Mouse (Mus musculus): Measurements from ENCODE around the gene Ldlrap1. TPM values are rescaled to one million over a fixed set of nuclear protein-coding genes. Genes with fewer than 3 reads are reported as not detected.

The Ldlrap1 gene
- polyA plus RNA-seq, 1 experiment: 45.9 TPM

DNA sequence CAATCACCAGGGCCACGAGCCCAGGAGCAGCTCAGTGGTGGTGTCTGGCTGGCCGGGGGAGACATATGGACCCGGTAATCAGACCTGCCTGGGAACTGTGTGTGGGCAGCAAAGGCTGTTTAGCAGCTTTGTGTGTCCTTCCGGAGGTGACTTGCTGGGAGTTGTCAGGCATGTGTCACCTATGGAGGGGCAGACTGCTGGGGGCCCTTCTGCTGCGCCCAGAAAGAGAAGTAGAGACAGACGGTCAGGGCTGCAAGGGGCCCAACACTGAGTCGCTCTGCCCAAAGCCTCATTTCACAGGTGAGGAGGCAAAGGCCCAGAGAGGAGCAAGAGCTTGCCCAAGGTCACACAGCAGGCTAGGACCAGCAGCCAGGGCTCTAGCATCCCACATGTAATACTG lies 2.1 kb upstream of the Ldlrap1 start:
- peaks cover 9% of the 10 kb centered on the region for H3K4me1 ChIP-seq (ENCODE audit: control insufficient read depth, insufficient read depth, low read length)
- 81% methylated on average over 7 of the region's 7 CpGs for WGBS

DNA sequence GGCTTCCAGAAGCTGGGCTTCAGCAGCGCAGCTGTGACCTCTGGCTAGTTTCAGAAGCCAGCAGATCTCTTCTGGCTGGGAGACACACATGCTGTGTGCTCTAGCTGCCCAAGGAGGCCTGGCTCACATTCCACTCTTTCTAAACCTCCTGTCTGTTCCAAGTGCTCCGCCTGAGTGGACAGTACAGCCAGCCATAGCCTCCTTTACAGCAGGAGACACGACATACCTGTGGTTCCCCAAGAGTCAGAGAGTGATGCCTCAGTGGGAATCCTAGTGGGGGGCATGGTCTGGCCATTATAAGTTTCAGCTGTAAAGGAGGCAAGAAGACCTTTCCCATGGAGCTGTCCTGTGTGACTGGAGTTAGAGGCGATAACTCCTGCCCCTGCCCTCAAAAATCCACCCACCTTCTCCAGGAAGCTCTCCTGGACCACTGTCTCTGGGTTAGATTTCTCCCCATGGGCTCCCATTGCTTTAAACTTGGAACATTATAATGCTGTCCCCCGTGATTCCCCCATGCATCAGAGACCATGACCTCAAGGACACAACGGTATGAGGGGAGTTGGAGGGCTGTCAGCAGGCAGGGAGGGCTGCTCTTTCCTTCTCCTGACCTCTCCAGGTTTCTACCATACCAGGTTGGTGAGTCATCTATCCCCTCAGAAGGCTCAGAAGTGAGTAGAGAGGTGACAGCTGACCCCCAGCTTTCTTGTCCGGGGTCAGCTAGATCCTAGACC lies 1.4 kb upstream of the Ldlrap1 start:
- no peak overlapping the region for H3K27ac ChIP-seq (ENCODE audit: control insufficient read depth, insufficient read depth, low read depth, low read length, poor library complexity)
- 80% methylated on average over 7 of the region's 7 CpGs for WGBS

More for the DNA sequence above, 2.1 kb upstream of the Ldlrap1 start:
- no peak for TF ChIP-seq CTCF (IDR thresholded peaks at IDR 0.05; ENCODE audit: control insufficient read depth, insufficient read depth, low read length)
- TF ChIP-seq POLR2A (IDR thresholded peaks at IDR 0.05; ENCODE audit: borderline replicate concordance, control insufficient read depth, low read depth, low read length): no peak
- H3K4me3 ChIP-seq (replicated peaks; ENCODE audit: control insufficient read depth, low read depth, low read length): no peak overlapping the region
- no peak overlapping the region for H3K27ac ChIP-seq (ENCODE audit: control insufficient read depth, insufficient read depth, low read depth, low read length, poor library complexity)

DNA sequence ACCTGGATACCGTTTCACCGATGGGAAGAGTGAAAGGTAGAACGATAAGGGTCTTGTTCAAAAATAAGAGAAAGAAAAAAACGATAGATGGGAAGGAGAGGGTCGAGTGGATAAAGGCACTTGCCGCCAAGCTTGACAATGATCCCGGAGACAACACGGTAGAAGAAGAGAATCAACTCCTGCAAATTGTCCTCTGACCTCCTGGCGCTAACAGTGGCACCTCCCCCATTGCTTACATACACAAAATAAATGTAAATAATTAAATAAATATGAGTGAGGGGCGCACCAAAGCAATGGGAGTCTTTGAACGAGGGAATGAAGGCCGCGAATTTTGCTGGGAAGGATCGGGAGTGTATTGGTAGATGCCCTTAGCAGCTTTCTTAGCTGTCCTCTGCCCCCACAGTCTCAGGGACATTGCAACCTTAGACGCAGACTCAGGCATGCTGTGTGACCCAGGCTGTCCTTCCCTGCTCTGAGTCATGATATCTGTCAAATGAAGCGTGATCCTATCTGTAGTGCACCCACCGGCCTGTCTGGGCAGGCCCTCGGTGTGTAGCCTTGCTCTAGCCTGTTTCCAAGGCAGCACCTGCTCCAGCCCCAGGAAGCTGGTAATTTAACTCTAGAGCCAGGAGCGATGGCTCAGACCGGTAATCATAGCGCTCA lies 533 bp upstream of the Ldlrap1 start:
- TF ChIP-seq POLR2A (IDR thresholded peaks at IDR 0.05; ENCODE audit: borderline replicate concordance, control insufficient read depth, low read depth, low read length) (no peak), CTCF (IDR thresholded peaks at IDR 0.05; ENCODE audit: control insufficient read depth, insufficient read depth, low read length) (no peak)
- 20% methylated on average over 21 of the region's 21 CpGs for WGBS
- H3K4me3 ChIP-seq (replicated peaks; ENCODE audit: control insufficient read depth, low read depth, low read length): peak overlapping the region; percentile 86
- H3K27ac ChIP-seq (ENCODE audit: control insufficient read depth, insufficient read depth, low read depth, low read length, poor library complexity): no peak overlapping the region; the same call in 1 of the 2 replicates
- peaks cover 19% of the 10 kb centered on the region for H3K4me1 ChIP-seq (ENCODE audit: control insufficient read depth, insufficient read depth, low read length)

More for the DNA sequence above, 1.4 kb upstream of the Ldlrap1 start:
- TF ChIP-seq CTCF (IDR thresholded peaks at IDR 0.05; ENCODE audit: control insufficient read depth, insufficient read depth, low read length) (no peak), POLR2A (IDR thresholded peaks at IDR 0.05; ENCODE audit: borderline replicate concordance, control insufficient read depth, low read depth, low read length) (no peak)
- Histone ChIP-seq H3K4me1 (ENCODE audit: control insufficient read depth, insufficient read depth, low read length) (peaks cover 13% of the 10 kb centered on the region), H3K4me3 (replicated peaks; ENCODE audit: control insufficient read depth, low read depth, low read length) (no peak overlapping the region)

DNA sequence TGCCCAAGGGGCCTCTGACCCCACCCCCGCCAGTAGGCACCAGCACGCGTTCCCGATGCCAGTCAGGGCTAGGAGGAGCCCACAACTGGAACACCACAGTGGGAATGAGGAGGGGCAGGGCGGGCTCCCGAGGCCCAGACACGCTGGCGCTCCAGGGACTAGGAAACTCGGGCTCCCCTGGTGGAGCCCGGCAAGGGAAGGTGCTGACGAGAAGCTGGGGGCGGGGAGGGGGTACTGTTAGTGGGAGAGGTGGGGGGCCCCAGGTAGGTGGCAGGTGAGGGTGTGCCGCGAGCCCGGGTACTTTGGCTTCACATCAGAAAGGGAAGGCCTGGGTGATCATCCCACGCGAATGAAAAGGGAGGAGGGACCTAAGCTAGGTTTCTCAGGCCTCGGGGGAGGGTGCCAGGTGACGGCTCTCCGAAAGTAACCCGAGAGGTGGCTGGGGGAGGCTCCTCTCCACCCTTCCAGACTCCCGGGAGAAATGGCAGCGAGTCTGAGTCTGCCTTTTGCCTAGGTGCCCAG lies 859 bp downstream of the Ldlrap1 start:
- peak overlapping the region; percentile 86 for H3K4me3 ChIP-seq (replicated peaks; ENCODE audit: control insufficient read depth, low read depth, low read length)
- WGBS: under 1% methylated on average over 23 of the region's 23 CpGs
- peak overlapping the region; percentile 71 for H3K27ac ChIP-seq (ENCODE audit: control insufficient read depth, insufficient read depth, low read depth, low read length, poor library complexity)
- TF ChIP-seq POLR2A (IDR thresholded peaks at IDR 0.05; ENCODE audit: borderline replicate concordance, control insufficient read depth, low read depth, low read length): no peak
- TF ChIP-seq CTCF (IDR thresholded peaks at IDR 0.05; ENCODE audit: control insufficient read depth, insufficient read depth, low read length): no peak
- H3K4me1 ChIP-seq (ENCODE audit: control insufficient read depth, insufficient read depth, low read length): peaks cover 21% of the 10 kb centered on the region

GRCm38 (mm10) chr4:134766277-134766676 lies 1.5 kb downstream of the Ldlrap1 start:
- 21% methylated on average over 6 of the region's 6 CpGs for WGBS
- no peak overlapping the region for H3K27ac ChIP-seq (ENCODE audit: control insufficient read depth, insufficient read depth, low read depth, low read length, poor library complexity)
- peaks cover 25% of the 10 kb centered on the region for H3K4me1 ChIP-seq (ENCODE audit: control insufficient read depth, insufficient read depth, low read length)
- H3K4me3 ChIP-seq (replicated peaks; ENCODE audit: control insufficient read depth, low read depth, low read length): peak overlapping the region; percentile 86
- TF ChIP-seq CTCF (IDR thresholded peaks at IDR 0.05; ENCODE audit: control insufficient read depth, insufficient read depth, low read length) (no peak), POLR2A (IDR thresholded peaks at IDR 0.05; ENCODE audit: borderline replicate concordance, control insufficient read depth, low read depth, low read length) (no peak)

GRCm38 (mm10) chr4:134764333-134764732 lies 3.5 kb downstream of the Ldlrap1 start:
- Histone ChIP-seq H3K4me3 (replicated peaks; ENCODE audit: control insufficient read depth, low read depth, low read length) (no peak overlapping the region), H3K4me1 (ENCODE audit: control insufficient read depth, insufficient read depth, low read length) (peaks cover 41% of the 10 kb centered on the region), H3K27ac (ENCODE audit: control insufficient read depth, insufficient read depth, low read depth, low read length, poor library complexity) (peak overlapping the region; percentile 60)
- no peak for TF ChIP-seq CTCF (IDR thresholded peaks at IDR 0.05; ENCODE audit: control insufficient read depth, insufficient read depth, low read length)
- no peak for TF ChIP-seq POLR2A (IDR thresholded peaks at IDR 0.05; ENCODE audit: borderline replicate concordance, control insufficient read depth, low read depth, low read length)
- WGBS: 2% methylated on average over 3 of the region's 3 CpGs

DNA sequence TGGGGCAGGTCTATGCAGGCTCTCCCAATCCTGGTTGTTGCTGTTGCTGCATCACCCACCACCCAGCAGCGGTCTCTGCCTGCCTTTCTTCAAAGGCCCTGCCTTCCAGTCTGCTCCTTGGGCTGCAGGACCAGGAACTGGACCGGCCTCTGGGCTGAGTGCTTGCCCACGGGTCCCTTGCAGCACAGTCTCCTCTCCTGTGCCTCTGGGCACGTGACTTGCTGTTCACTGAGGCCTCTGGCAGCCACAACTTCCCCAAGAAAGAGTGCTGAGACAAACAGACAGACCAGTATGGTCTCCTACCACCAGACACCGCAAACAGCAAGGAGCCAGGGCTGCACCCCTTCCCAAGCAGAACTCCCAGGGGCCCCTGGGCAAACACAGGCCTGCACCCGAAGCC lies 5.5 kb downstream of the Ldlrap1 start:
- Histone ChIP-seq H3K4me3 (replicated peaks; ENCODE audit: control insufficient read depth, low read depth, low read length) (peak overlapping the region; percentile 25), H3K27ac (ENCODE audit: control insufficient read depth, insufficient read depth, low read depth, low read length, poor library complexity) (peak overlapping the region; percentile 84), H3K4me1 (ENCODE audit: control insufficient read depth, insufficient read depth, low read length) (peaks cover 54% of the 10 kb centered on the region)
- TF ChIP-seq CTCF (IDR thresholded peaks at IDR 0.05; ENCODE audit: control insufficient read depth, insufficient read depth, low read length) (no peak), POLR2A (IDR thresholded peaks at IDR 0.05; ENCODE audit: borderline replicate concordance, control insufficient read depth, low read depth, low read length) (peak; percentile 41; the same call in 1 of the 2 replicates)
- 14% methylated on average over 6 of the region's 6 CpGs for WGBS

DNA sequence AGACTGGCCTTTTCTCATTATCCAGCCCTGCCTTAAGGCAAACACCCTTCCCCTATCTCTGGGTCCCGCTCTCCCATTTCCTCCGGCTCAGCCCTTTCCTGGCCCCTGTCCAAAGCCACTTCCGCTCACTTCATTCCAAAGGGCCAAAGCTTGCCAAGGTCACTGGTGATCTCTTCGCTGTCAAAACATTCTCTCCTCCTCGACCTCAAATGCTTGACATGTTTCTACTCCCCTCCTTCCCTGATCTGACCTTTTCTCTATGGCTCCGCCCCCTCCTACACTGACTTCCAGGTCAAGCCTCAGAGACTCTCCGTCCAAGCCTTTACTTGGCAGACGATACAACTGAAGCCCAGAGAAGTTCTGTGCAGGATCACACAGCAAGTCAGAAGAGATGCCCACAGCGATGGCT lies 7.0 kb downstream of the Ldlrap1 start:
- TF ChIP-seq CTCF (IDR thresholded peaks at IDR 0.05; ENCODE audit: control insufficient read depth, insufficient read depth, low read length) (no peak), POLR2A (IDR thresholded peaks at IDR 0.05; ENCODE audit: borderline replicate concordance, control insufficient read depth, low read depth, low read length) (no peak)
- H3K27ac ChIP-seq (ENCODE audit: control insufficient read depth, insufficient read depth, low read depth, low read length, poor library complexity): peak overlapping the region; percentile 74
- H3K4me1 ChIP-seq (ENCODE audit: control insufficient read depth, insufficient read depth, low read length): peaks cover 62% of the 10 kb centered on the region
- peak overlapping the region; percentile 13 for H3K4me3 ChIP-seq (replicated peaks; ENCODE audit: control insufficient read depth, low read depth, low read length)
- WGBS: 18% methylated on average over 9 of the region's 9 CpGs
